Mouse (Mus musculus) kidney, postnatal 0 days (tissue): ENCODE measurements around the gene Msrb2. TPM values are rescaled to one million over a fixed set of nuclear protein-coding genes. Genes with fewer than 3 reads are reported as not detected.

Experiments used
- ATAC-seq: fragments of 200-750 bp; cut with Nextera tagmentation; replicated peaks from 2 replicates; pipeline ENCODE4 v1.8.0; 2017; ENCODE audit warnings: low read depth, moderate number of reproducible peaks, moderate TSS enrichment, moderate library complexity; ENCODE audit not compliant: low FRiP score
- DNase-seq: peaks from one replicate; pipeline ENCODE4 v3.0.0-alpha.2; 2016; ENCODE audit warnings: low spot score
- H3K27ac ChIP-seq: fragments of 300-500 bp; sonication (generic); 2 replicates; pipeline ENCODE4 v1.5.1; 2014; ENCODE audit warnings: mild to moderate bottlenecking
- H3K27me3 ChIP-seq: fragments of 300-500 bp; sonication (generic); 2 replicates; pipeline ENCODE4 v1.6.1; 2014; ENCODE audit warnings: low read length, mixed read lengths; ENCODE audit not compliant: insufficient read depth
- H3K36me3 ChIP-seq: fragments of 300-500 bp; sonication (generic); 2 replicates; pipeline ENCODE4 v1.6.1; 2014; ENCODE audit warnings: low read length, mixed read lengths; ENCODE audit not compliant: insufficient read depth
- H3K4me1 ChIP-seq: fragments of 300-500 bp; sonication (generic); replicated peaks from 2 replicates; pipeline ENCODE4 v1.6.1; 2014; ENCODE audit warnings: antibody characterized with exemption, low read length, mixed read lengths; ENCODE audit not compliant: insufficient read depth
- H3K4me2 ChIP-seq: fragments of 300-500 bp; sonication (generic); 2 replicates; pipeline ENCODE4 v1.6.1; 2014; ENCODE audit warnings: mild to moderate bottlenecking, low read length, moderate library complexity, mixed read lengths
- H3K4me3 ChIP-seq: fragments of 300-500 bp; sonication (generic); replicated peaks from 2 replicates; pipeline ENCODE4 v1.5.1; 2014; ENCODE audit warnings: low read depth, low read length
- H3K9ac ChIP-seq: fragments of 300-500 bp; sonication (generic); 2 replicates; pipeline ENCODE4 v1.6.1; 2014; ENCODE audit warnings: low read depth, low read length
- H3K9me3 ChIP-seq: fragments of 300-500 bp; sonication (generic); replicated peaks from 2 replicates; pipeline ENCODE4 v1.6.1; 2016; ENCODE audit warnings: low read length, inconsistent platforms, mixed read lengths
- CTCF ChIP-seq: IDR thresholded peaks from 2 replicates; pipeline ENCODE4 v1.5.1; 2016; ENCODE audit warnings: antibody characterized with exemption, low read depth, mild to moderate bottlenecking, moderate library complexity
- WGBS: fragments of 180-500 bp; shearing (Covaris S2); extraction: QIAGEN DNeasy Blood & Tissue Kit; methylation state at CpG from one replicate; pipeline ENCODE4 v1.1.7; 2014; 5-methylcytosine and 5-hydroxymethylcytosine counted together
- polyA plus RNA-seq: library from polyadenylated mRNA; unstranded; fragments of >200 nt; fragmentation: Nextera tagmentation; extraction: Ambion mirVana; gene quantifications from 2 replicates; pipeline ENCODE4 v1.2.1, GENCODE M21; 2015

The Msrb2 gene
- polyA plus RNA-seq, 1 experiment from 2014 or later, result 37.8 TPM

GRCm38 (mm10) chr2:19388329-19389103 lies 17.3 kb downstream of the Msrb2 start:
- no peak overlapping the region for H3K4me3 ChIP-seq
- no peaks in the 10 kb centered on the region for H3K27me3 ChIP-seq
- peak; percentile 71; the same call in 1 of the 2 replicates for ATAC-seq
- peak; percentile 13 for DNase-seq
- no peak for TF ChIP-seq CTCF
- H3K27ac ChIP-seq, result no peak overlapping the region
- no peak overlapping the region for H3K9ac ChIP-seq
- no peaks in the 10 kb centered on the region for H3K36me3 ChIP-seq
- no peaks in the 10 kb centered on the region for H3K9me3 ChIP-seq
- H3K4me2 ChIP-seq, result no peak overlapping the region
- no peaks in the 10 kb centered on the region for H3K4me1 ChIP-seq
- WGBS, result 57% methylated on average over 12 of the region's 12 CpGs

GRCm38 (mm10) chr2:19390411-19391143 lies 19.3 kb downstream of the Msrb2 start:
- Histone ChIP-seq H3K36me3 (no peaks in the 10 kb centered on the region), H3K27ac (no peak overlapping the region), H3K9me3 (no peaks in the 10 kb centered on the region), H3K4me3 (no peak overlapping the region), H3K4me1 (no peaks in the 10 kb centered on the region), H3K27me3 (no peaks in the 10 kb centered on the region), H3K9ac (no peak overlapping the region), H3K4me2 (no peak overlapping the region)
- ATAC-seq (no peak), DNase-seq (no peak)
- TF ChIP-seq CTCF, result no peak
- WGBS, result 66% methylated on average over 7 of the region's 7 CpGs

DNA sequence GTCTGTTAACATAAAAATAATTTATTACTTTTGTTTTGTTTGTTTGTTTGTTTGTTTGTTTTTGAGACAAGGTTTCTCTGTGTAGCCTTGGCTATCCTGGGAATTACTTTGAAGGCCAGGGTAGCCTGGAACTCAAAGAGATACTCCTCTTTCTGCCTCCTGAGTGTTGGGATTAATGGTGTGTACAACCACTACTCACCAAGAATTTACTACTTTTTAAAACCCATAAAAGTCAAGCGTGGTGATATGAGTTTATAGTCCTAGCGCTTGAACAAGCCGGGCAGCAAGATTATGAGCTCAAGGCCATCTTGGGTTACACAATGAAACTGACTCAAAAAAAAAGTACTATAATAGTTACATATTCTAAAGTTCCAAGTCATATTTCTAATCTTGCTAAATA lies 20.4 kb downstream of the Msrb2 start:
- Histone ChIP-seq H3K36me3 (no peaks in the 10 kb centered on the region), H3K9me3 (no peaks in the 10 kb centered on the region), H3K27me3 (no peaks in the 10 kb centered on the region), H3K27ac (no peak overlapping the region), H3K4me2 (no peak overlapping the region), H3K4me1 (no peaks in the 10 kb centered on the region), H3K4me3 (no peak overlapping the region), H3K9ac (no peak overlapping the region)
- ATAC-seq, result no peak
- 40% methylated on average over 3 of the region's 3 CpGs for WGBS
- DNase-seq, result no peak
- TF ChIP-seq CTCF, result no peak

DNA sequence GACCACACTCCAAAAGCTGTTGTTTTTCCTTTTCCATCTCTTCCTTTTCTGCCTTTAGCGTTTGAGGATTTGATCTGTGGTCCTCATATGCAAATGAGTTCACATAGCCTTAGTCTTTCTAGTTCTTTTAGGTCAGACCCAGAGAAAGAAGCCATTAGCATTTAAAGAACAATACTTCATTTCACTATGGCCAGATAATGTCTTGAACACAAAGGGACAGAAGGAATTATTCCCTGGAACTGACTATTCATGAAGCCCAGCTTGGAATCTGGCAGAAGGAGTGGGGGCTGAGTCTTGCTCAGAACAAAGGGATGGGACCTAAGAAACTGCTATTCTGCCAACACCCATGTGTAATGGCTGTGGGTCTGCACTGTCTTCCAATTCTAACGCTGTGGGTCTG lies 21.6 kb downstream of the Msrb2 start:
- DNase-seq, result no peak
- no peak overlapping the region for H3K4me3 ChIP-seq
- no peaks in the 10 kb centered on the region for H3K36me3 ChIP-seq
- TF ChIP-seq CTCF, result no peak
- no peak for ATAC-seq
- H3K9ac ChIP-seq, result no peak overlapping the region
- 37% methylated on average over 2 of the region's 2 CpGs for WGBS
- H3K4me2 ChIP-seq, result no peak overlapping the region
- H3K9me3 ChIP-seq, result no peaks in the 10 kb centered on the region
- no peaks in the 10 kb centered on the region for H3K4me1 ChIP-seq
- no peak overlapping the region for H3K27ac ChIP-seq
- no peaks in the 10 kb centered on the region for H3K27me3 ChIP-seq

GRCm38 (mm10) chr2:19405409-19405808 lies 34.2 kb downstream of the Msrb2 start:
- 70% methylated on average over 5 of the region's 5 CpGs for WGBS
- Histone ChIP-seq H3K36me3 (no peaks in the 10 kb centered on the region), H3K4me3 (no peak overlapping the region), H3K9ac (no peak overlapping the region), H3K9me3 (no peaks in the 10 kb centered on the region), H3K27me3 (no peaks in the 10 kb centered on the region), H3K27ac (peak overlapping the region; percentile 42; the same call in 1 of the 2 replicates), H3K4me2 (no peak overlapping the region), H3K4me1 (no peaks in the 10 kb centered on the region)
- DNase-seq (no peak), ATAC-seq (no peak)
- TF ChIP-seq CTCF, result no peak

GRCm38 (mm10) chr2:19406531-19406930 lies 35.3 kb downstream of the Msrb2 start:
- Histone ChIP-seq H3K4me3 (no peak overlapping the region), H3K36me3 (no peaks in the 10 kb centered on the region), H3K4me1 (no peaks in the 10 kb centered on the region), H3K9ac (no peak overlapping the region), H3K4me2 (no peak overlapping the region), H3K27me3 (no peaks in the 10 kb centered on the region), H3K27ac (no peak overlapping the region), H3K9me3 (no peaks in the 10 kb centered on the region)
- no peak for TF ChIP-seq CTCF
- 18% methylated on average over 3 of the region's 3 CpGs for WGBS
- ATAC-seq, result peak; percentile 80
- peak; percentile 91 for DNase-seq
